Mouse (Mus musculus): ENCODE data around the gene Car3. TPM values are rescaled to one million over a fixed set of nuclear protein-coding genes. Genes with fewer than 3 reads are reported as not detected.
"Not testable (repeated sequence)": the region's sequence is repeated elsewhere in the genome, so short reads cannot be mapped to it uniquely, and the experiment has no call there.

Gene Car3
- polyA plus RNA-seq (2012; rRNA removed), result 304 and 370 TPM in 2 replicates

DNA sequence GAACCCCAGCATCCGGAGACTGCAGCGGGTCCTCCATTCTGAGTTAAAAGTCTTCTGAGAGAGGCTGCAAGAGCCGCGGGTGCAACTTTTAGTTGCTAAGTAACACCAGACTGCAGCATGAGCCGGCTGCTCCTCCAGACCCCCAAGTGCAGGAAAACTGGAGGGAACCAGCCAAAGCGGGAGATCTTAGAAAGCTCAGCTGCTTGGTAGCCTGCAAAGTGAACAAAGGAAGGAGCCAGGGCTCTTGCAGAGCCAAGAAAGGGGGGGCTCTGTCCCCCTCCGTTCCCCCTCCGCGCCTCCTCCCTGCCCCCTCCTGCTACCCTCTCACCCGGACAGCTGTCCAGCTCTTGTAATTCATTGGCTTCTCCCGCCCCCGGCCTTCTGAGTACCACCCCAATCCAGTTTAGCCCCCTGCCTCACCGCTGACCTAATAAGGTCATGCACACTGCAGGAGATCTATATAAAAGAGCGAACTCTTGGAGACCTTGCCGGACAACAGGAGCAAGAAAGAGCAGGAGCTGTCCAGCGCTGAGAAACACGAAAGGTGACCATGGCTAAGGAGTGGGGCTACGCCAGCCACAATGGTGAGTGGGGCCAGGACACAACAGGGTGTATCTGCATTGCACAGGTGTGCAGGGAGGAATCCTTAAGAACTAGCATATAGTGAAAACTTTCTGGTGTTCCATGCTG lies at the start of gene Car3:
Gene Car3, plus strand, starts transcription at position 491 of the 690 bp plus-strand sequence.
- TF ChIP-seq CTCF (IDR thresholded peaks at IDR 0.05; ENCODE audit: borderline replicate concordance, control insufficient read depth, extremely low read depth, insufficient read depth, low read length, poor library complexity) (no peak), POLR2A (IDR thresholded peaks at IDR 0.05; ENCODE audit: control insufficient read depth, extremely low read depth, insufficient read depth, low read length, poor library complexity) (no peak)
- 25% methylated on average over 18 of the region's 18 CpGs for WGBS

GRCm38 (mm10) chr3:14815396-14815795 lies 47.9 kb upstream of the Car3 start:
- H3K36me3 ChIP-seq (ENCODE audit: control insufficient read depth, insufficient read depth, low read length); H3K4me3 ChIP-seq (ENCODE audit: control insufficient read depth, insufficient read depth, low read length); DNase-seq; H3K27me3 ChIP-seq (ENCODE audit: control insufficient read depth, insufficient read depth, low read length); H3K4me1 ChIP-seq (replicated peaks; ENCODE audit: control insufficient read depth, insufficient read depth, low read length); H3K27ac ChIP-seq (ENCODE audit: control insufficient read depth, insufficient read depth, low read length): not testable (repeated sequence)
- 85% methylated on average over 1 of the region's 1 CpGs for WGBS

More for the DNA sequence above, at the start of gene Car3:
- no peak for DNase-seq
- H3K4me3 ChIP-seq (ENCODE audit: control insufficient read depth, insufficient read depth, low read length), result no peak within 1 kb of the TSS
- no peaks in the 10 kb centered on the region for H3K27me3 ChIP-seq (ENCODE audit: control insufficient read depth, insufficient read depth, low read length)
- no peak within 1 kb of the TSS for H3K27ac ChIP-seq (ENCODE audit: control insufficient read depth, insufficient read depth, low read length)
- H3K4me1 ChIP-seq (replicated peaks; ENCODE audit: control insufficient read depth, insufficient read depth, low read length), result no peaks in the 10 kb centered on the region
- H3K36me3 ChIP-seq (ENCODE audit: control insufficient read depth, insufficient read depth, low read length), result no peaks in the 10 kb centered on the region

- Histone ChIP-seq H3K36me3 (ENCODE audit: control insufficient read depth, insufficient read depth, low read length) (no peaks in the 10 kb centered on the region), H3K4me1 (replicated peaks; ENCODE audit: control insufficient read depth, insufficient read depth, low read length) (no peaks in the 10 kb centered on the region), H3K27me3 (ENCODE audit: control insufficient read depth, insufficient read depth, low read length) (no peaks in the 10 kb centered on the region), H3K4me3 (ENCODE audit: control insufficient read depth, insufficient read depth, low read length) (no peak overlapping the region), H3K27ac (ENCODE audit: control insufficient read depth, insufficient read depth, low read length) (no peak overlapping the region)
- no peak for DNase-seq
- 83% methylated on average over 1 of the region's 1 CpGs for WGBS
- TF ChIP-seq POLR2A (IDR thresholded peaks at IDR 0.05; ENCODE audit: control insufficient read depth, extremely low read depth, insufficient read depth, low read length, poor library complexity), result no peak
- TF ChIP-seq CTCF (IDR thresholded peaks at IDR 0.05; ENCODE audit: borderline replicate concordance, control insufficient read depth, extremely low read depth, insufficient read depth, low read length, poor library complexity), result no peak
Observed at GRCm38 (mm10) chr3:14819844-14820504, 43.3 kb upstream of the Car3 start.

DNA sequence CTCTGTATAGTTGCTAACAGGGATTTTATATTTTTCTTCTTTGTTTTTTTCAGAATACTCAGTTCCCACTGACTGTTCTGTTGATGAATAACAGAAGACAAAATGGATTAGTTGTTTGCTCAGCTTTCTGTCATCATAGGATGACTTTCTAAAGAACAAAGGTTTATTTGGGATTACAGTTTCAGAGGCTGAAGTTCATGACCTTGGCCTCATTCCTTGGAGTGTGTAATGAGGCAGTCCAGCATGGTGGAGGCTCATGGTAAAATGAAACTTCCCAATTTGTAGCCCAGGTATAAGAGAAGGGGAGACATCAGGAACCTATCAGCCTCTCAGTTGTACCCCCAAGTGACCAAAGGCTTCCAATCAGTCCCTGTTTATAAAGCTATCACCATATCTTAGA lies 34.4 kb upstream of the Car3 start:
- DNase-seq, result no peak
- Histone ChIP-seq H3K27ac (ENCODE audit: control insufficient read depth, insufficient read depth, low read length) (no peak overlapping the region), H3K4me1 (replicated peaks; ENCODE audit: control insufficient read depth, insufficient read depth, low read length) (no peaks in the 10 kb centered on the region), H3K27me3 (ENCODE audit: control insufficient read depth, insufficient read depth, low read length) (no peaks in the 10 kb centered on the region), H3K36me3 (ENCODE audit: control insufficient read depth, insufficient read depth, low read length) (no peaks in the 10 kb centered on the region), H3K4me3 (ENCODE audit: control insufficient read depth, insufficient read depth, low read length) (no peak overlapping the region)
- TF ChIP-seq CTCF (IDR thresholded peaks at IDR 0.05; ENCODE audit: borderline replicate concordance, control insufficient read depth, extremely low read depth, insufficient read depth, low read length, poor library complexity) (no peak), POLR2A (IDR thresholded peaks at IDR 0.05; ENCODE audit: control insufficient read depth, extremely low read depth, insufficient read depth, low read length, poor library complexity) (no peak)

- H3K27ac ChIP-seq (ENCODE audit: control insufficient read depth, insufficient read depth, low read length), result no peak overlapping the region
- WGBS, result 93% methylated on average over 5 of the region's 5 CpGs
- TF ChIP-seq CTCF (IDR thresholded peaks at IDR 0.05; ENCODE audit: borderline replicate concordance, control insufficient read depth, extremely low read depth, insufficient read depth, low read length, poor library complexity), result no peak
- TF ChIP-seq POLR2A (IDR thresholded peaks at IDR 0.05; ENCODE audit: control insufficient read depth, extremely low read depth, insufficient read depth, low read length, poor library complexity), result no peak
- H3K36me3 ChIP-seq (ENCODE audit: control insufficient read depth, insufficient read depth, low read length), result no peaks in the 10 kb centered on the region
- no peak overlapping the region for H3K4me3 ChIP-seq (ENCODE audit: control insufficient read depth, insufficient read depth, low read length)
- H3K27me3 ChIP-seq (ENCODE audit: control insufficient read depth, insufficient read depth, low read length), result no peaks in the 10 kb centered on the region
- H3K4me1 ChIP-seq (replicated peaks; ENCODE audit: control insufficient read depth, insufficient read depth, low read length), result no peaks in the 10 kb centered on the region
- DNase-seq, result no peak
Observed at GRCm38 (mm10) chr3:14831219-14831835, 32.0 kb upstream of the Car3 start.

- no peak for DNase-seq
- no peak overlapping the region for H3K27ac ChIP-seq (ENCODE audit: control insufficient read depth, insufficient read depth, low read length)
- no peaks in the 10 kb centered on the region for H3K4me1 ChIP-seq (replicated peaks; ENCODE audit: control insufficient read depth, insufficient read depth, low read length)
- no peaks in the 10 kb centered on the region for H3K27me3 ChIP-seq (ENCODE audit: control insufficient read depth, insufficient read depth, low read length)
- TF ChIP-seq CTCF (IDR thresholded peaks at IDR 0.05; ENCODE audit: borderline replicate concordance, control insufficient read depth, extremely low read depth, insufficient read depth, low read length, poor library complexity), result no peak
- no peak for TF ChIP-seq POLR2A (IDR thresholded peaks at IDR 0.05; ENCODE audit: control insufficient read depth, extremely low read depth, insufficient read depth, low read length, poor library complexity)
- no peak overlapping the region for H3K4me3 ChIP-seq (ENCODE audit: control insufficient read depth, insufficient read depth, low read length)
- H3K36me3 ChIP-seq (ENCODE audit: control insufficient read depth, insufficient read depth, low read length), result no peaks in the 10 kb centered on the region
Observed at GRCm38 (mm10) chr3:14832766-14833165, 30.5 kb upstream of the Car3 start.

Data from thymus, adult 2 months (tissue).